In genomic region chr10:127174170-127174569, GRCm38 (mm10) we compare ENCODE assay signal across 19 mouse cellular contexts. TPM values are rescaled to one million over a fixed set of nuclear protein-coding genes. Genes with fewer than 3 reads are reported as not detected.
DNase-seq lines count a peak whose midpoint lies in the region; ATAC-seq lines count a peak whose summit lies in the region.
"Had no signal": no experiment of that assay in that cellular context is flagged by ENCODE, and none has a peak within 500 bp of the region (broad histone marks: within the 10 kb centered on the region; RNA-seq: fewer than 3 reads in every experiment).

No protein-coding gene starts in this region.

- DNase-seq in cerebellum, adult 9-11 months, result peak; percentile 13
- DNase-seq in cerebellum, adult 8-10 months, result no peak
- no peak for DNase-seq in hindbrain, embryonic 11.5 days (ENCODE audit: low spot score)
- peak; percentile 4 to 14 for DNase-seq in B cell, adult 2 months
- peak; percentile 1 for DNase-seq in NIH3T3 (ENCODE audit: low read depth)
- DNase-seq: adrenal gland, adult 8-10 months; adrenal gland, postnatal 25 days; gastrocnemius, postnatal 25 days; heart, adult 2 months; kidney, adult 11 months; kidney, adult 8-10 months had no signal

- 0 out of 2 replicates have a peak, but pooled peaks have one; percentile 6 for ATAC-seq in hindbrain, embryonic 15.5 days (ENCODE audit: low FRiP score, low read depth)
- ATAC-seq in hindbrain, embryonic 11.5 days (ENCODE audit: low FRiP score), result no peak
- ATAC-seq: activated CD4-positive, CD25-positive, alpha-beta regulatory T cell, adult 4 months; forebrain, embryonic 14.5 days; hindbrain, postnatal 0 days; inflammation-experienced regulatory T-cells, adult 6 months had no signal

- H3K4me3 ChIP-seq in hindbrain, embryonic 15.5 days, result no peak overlapping the region
- H3K4me3 ChIP-seq in hindbrain, embryonic 11.5 days (ENCODE audit: low read depth, low read length), result no peak overlapping the region
- H3K4me3 ChIP-seq: forebrain, embryonic 10.5 days; heart, adult 2 months; heart, embryonic 10.5 days; hindbrain, embryonic 13.5 days had no signal

- H3K9ac ChIP-seq in hindbrain, embryonic 15.5 days, result no peak overlapping the region
- no peak overlapping the region for H3K9ac ChIP-seq in hindbrain, embryonic 11.5 days (ENCODE audit: low read depth, low read length)
- H3K9ac ChIP-seq: hindbrain, embryonic 13.5 days had no signal

- 87% methylated on average over 7 of the region's 7 CpGs for WGBS in hindbrain, embryonic 15.5 days
- 90% methylated on average over 7 of the region's 7 CpGs for WGBS in hindbrain, embryonic 11.5 days

- H3K36me3 ChIP-seq in hindbrain, embryonic 15.5 days, result 0 out of 2 replicates have a peak, but pooled peaks cover 3% of the 10 kb centered on the region
- no peaks in the 10 kb centered on the region for H3K36me3 ChIP-seq in hindbrain, embryonic 11.5 days (ENCODE audit: control insufficient read depth, insufficient read depth, low read length)
- H3K36me3 ChIP-seq: forebrain, embryonic 10.5 days; heart, embryonic 10.5 days had no signal

- no peak overlapping the region for H3K4me2 ChIP-seq in hindbrain, embryonic 15.5 days
- H3K4me2 ChIP-seq in hindbrain, embryonic 11.5 days (replicated peaks; ENCODE audit: low read depth, low read length), result no peak overlapping the region
- H3K4me2 ChIP-seq: hindbrain, embryonic 13.5 days had no signal

- H3K27ac ChIP-seq in hindbrain, embryonic 15.5 days (replicated peaks), result no peak overlapping the region
- no peak overlapping the region for H3K27ac ChIP-seq in hindbrain, embryonic 11.5 days (ENCODE audit: low read depth, low read length)
- H3K27ac ChIP-seq: forebrain, embryonic 10.5 days; heart, adult 2 months; heart, embryonic 10.5 days; hindbrain, embryonic 13.5 days; hindbrain, postnatal 0 days had no signal

- H3K4me1 ChIP-seq in hindbrain, embryonic 15.5 days (replicated peaks), result peaks cover 30% of the 10 kb centered on the region
- peaks cover 16% of the 10 kb centered on the region for H3K4me1 ChIP-seq in hindbrain, embryonic 11.5 days (replicated peaks; ENCODE audit: control insufficient read depth, insufficient read depth, low read length)

- H3K9me3 ChIP-seq in hindbrain, embryonic 15.5 days, result no peaks in the 10 kb centered on the region
- H3K9me3 ChIP-seq in hindbrain, embryonic 11.5 days (ENCODE audit: control insufficient read depth, low read length), result no peaks in the 10 kb centered on the region
- H3K9me3 ChIP-seq: forebrain, embryonic 10.5 days; heart, embryonic 10.5 days; hindbrain, embryonic 13.5 days had no signal

- peaks cover 49% of the 10 kb centered on the region for H3K27me3 ChIP-seq in hindbrain, embryonic 15.5 days
- H3K27me3 ChIP-seq in hindbrain, embryonic 11.5 days (ENCODE audit: control insufficient read depth, insufficient read depth, low read length), result peaks cover 51% of the 10 kb centered on the region

RNA-seq across cellular contexts. Expression of gene Slc26a10, which starts 6.3 kb away (rescaled TPM):
- polyA plus RNA-seq in hindbrain, embryonic 15.5 days (2015; fragmentation: Nextera tagmentation; extraction: Ambion mirVana), result 0.91 and 1.0 TPM in 2 replicates
- polyA plus RNA-seq in hindbrain, embryonic 11.5 days (2014; fragmentation: Nextera tagmentation; extraction: Ambion mirVana), result 0.73 and 0.96 TPM in 2 replicates

RNA-seq across cellular contexts. Expression of gene B4galnt1, which starts 9.1 kb away (rescaled TPM):
- 54.0 and 74.6 TPM in 2 replicates for polyA plus RNA-seq in hindbrain, embryonic 15.5 days (2015; fragmentation: Nextera tagmentation; extraction: Ambion mirVana)
- polyA plus RNA-seq in hindbrain, embryonic 11.5 days (2014; fragmentation: Nextera tagmentation; extraction: Ambion mirVana), result 10.4 and 12.4 TPM in 2 replicates

RNA-seq across cellular contexts. Expression of gene Arhgef25, which starts 15.7 kb away (rescaled TPM):
- 27.3 and 30.3 TPM in 2 replicates for polyA plus RNA-seq in hindbrain, embryonic 15.5 days (2015; fragmentation: Nextera tagmentation; extraction: Ambion mirVana)
- polyA plus RNA-seq in hindbrain, embryonic 11.5 days (2014; fragmentation: Nextera tagmentation; extraction: Ambion mirVana), result 30.1 and 32.0 TPM in 2 replicates
- polyA plus RNA-seq: activated CD4-positive, CD25-positive, alpha-beta regulatory T cell, adult 4 months had no signal

RNA-seq across cellular contexts. Expression of gene Dtx3, which starts 21.4 kb away (rescaled TPM):
- 240 and 266 TPM in 2 replicates for polyA plus RNA-seq in hindbrain, embryonic 15.5 days (2015; fragmentation: Nextera tagmentation; extraction: Ambion mirVana)
- 143 and 158 TPM in 2 replicates for polyA plus RNA-seq in hindbrain, embryonic 11.5 days (2014; fragmentation: Nextera tagmentation; extraction: Ambion mirVana)

RNA-seq across cellular contexts. Expression of gene Pip4k2c, which starts 37.2 kb away (rescaled TPM):
- polyA plus RNA-seq in hindbrain, embryonic 15.5 days (2015; fragmentation: Nextera tagmentation; extraction: Ambion mirVana), result 19.1 and 19.6 TPM in 2 replicates
- 11.8 and 12.9 TPM in 2 replicates for polyA plus RNA-seq in hindbrain, embryonic 11.5 days (2014; fragmentation: Nextera tagmentation; extraction: Ambion mirVana)

Comparison
In these comparisons a context has a peak if more than half of its experiments do, and no peak if none do; other contexts are left out.
1. DNase-seq: peak in cerebellum, adult 9-11 months (single experiment), B cell, adult 2 months (2 of 2) and NIH3T3 (single experiment); none in cerebellum, adult 8-10 months (single experiment) and hindbrain, embryonic 11.5 days (single experiment).